In the genomic region with DNA sequence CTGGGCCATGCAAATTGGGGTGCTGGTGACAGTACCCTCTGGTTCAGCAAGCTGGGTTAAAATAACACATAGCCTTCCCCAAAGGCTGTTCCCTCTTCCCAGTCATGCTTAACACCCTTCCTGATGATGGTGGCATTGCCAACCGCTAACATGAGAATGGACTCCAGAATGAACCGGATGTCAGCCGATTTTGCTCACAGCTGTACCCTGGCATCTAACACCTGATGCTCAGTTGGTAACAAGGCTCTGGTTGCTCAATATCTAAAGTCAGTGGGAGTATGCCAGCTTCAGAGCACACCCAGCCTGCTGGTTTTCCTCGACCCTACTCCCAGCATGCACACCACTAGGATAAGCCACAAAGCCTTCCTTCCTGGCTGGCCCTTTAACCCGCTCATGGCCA, we compare ENCODE assay signal across 24 mouse cellular contexts.
A peak's percentile ranks its signal among the peaks of the same experiment; 100 is the strongest.
DNase-seq lines count a peak whose midpoint lies in the region; ATAC-seq and TF ChIP-seq lines count a peak whose summit lies in the region.
"Had no signal": no experiment of that assay in that cellular context is flagged by ENCODE, and none has a peak within 500 bp of the region (broad histone marks: within the 10 kb centered on the region; RNA-seq: fewer than 3 reads in every experiment).

No protein-coding gene starts in this region.

- dilution Hi-C loops in CH12.LX (cut with MboI; ENCODE audit: extremely low pct_ligation_motif_present, extremely low pct_unique_long_range_greater_than_20kb, low sequenced_read_pairs): no loop called here

- no peak overlapping the region for H3K27ac ChIP-seq in embryonic facial prominence, embryonic 13.5 days
- no peak overlapping the region for H3K27ac ChIP-seq in embryonic facial prominence, embryonic 10.5 days (replicated peaks)
- H3K27ac ChIP-seq in liver, adult 2 months (replicated peaks; ENCODE audit: insufficient read depth, low read depth, low read length): no peak overlapping the region; the same call in 1 of the 2 replicates
- no peak overlapping the region for H3K27ac ChIP-seq in liver, postnatal 0 days (ENCODE audit: low read depth)
- H3K27ac ChIP-seq in CH12.LX (ENCODE audit: insufficient read depth, low read depth): no peak overlapping the region
- no peak overlapping the region for H3K27ac ChIP-seq in embryonic facial prominence, embryonic 14.5 days (replicated peaks; ENCODE audit: low read depth, low read length)
- H3K27ac ChIP-seq: embryonic facial prominence, embryonic 12.5 days; forebrain, embryonic 10.5 days; forebrain, embryonic 12.5 days had no signal

- TF ChIP-seq POLR2A in liver, adult 2 months (IDR thresholded peaks at IDR 0.05; ENCODE audit: extremely low read depth, insufficient read depth, low read length): no peak
- TF ChIP-seq POLR2A in CH12.LX (IDR thresholded peaks at IDR 0.05; ENCODE audit: low read depth, low read length): peak; percentile 45

- no peaks in the 10 kb centered on the region for H3K27me3 ChIP-seq in embryonic facial prominence, embryonic 13.5 days
- 0 out of 2 replicates have a peak, but pooled peaks cover 2% of the 10 kb centered on the region for H3K27me3 ChIP-seq in embryonic facial prominence, embryonic 10.5 days (replicated peaks; ENCODE audit: low read depth, poor library complexity, severe bottlenecking)
- no peaks in the 10 kb centered on the region for H3K27me3 ChIP-seq in liver, adult 2 months (ENCODE audit: control insufficient read depth, insufficient read depth, low read length)
- H3K27me3 ChIP-seq in liver, postnatal 0 days (ENCODE audit: insufficient read depth, low read length): no peaks in the 10 kb centered on the region
- no peaks in the 10 kb centered on the region for H3K27me3 ChIP-seq in CH12.LX (replicated peaks)
- H3K27me3 ChIP-seq in embryonic facial prominence, embryonic 14.5 days (replicated peaks; ENCODE audit: control insufficient read depth, insufficient read depth, low read length): no peaks in the 10 kb centered on the region
- H3K27me3 ChIP-seq: embryonic facial prominence, embryonic 12.5 days had no signal

- H3K79me2 ChIP-seq in liver, adult 2 months (ENCODE audit: control insufficient read depth, insufficient read depth, low read length): peaks cover 5% of the 10 kb centered on the region; the same call in 1 of the 2 replicates
- H3K79me2 ChIP-seq in CH12.LX (replicated peaks; ENCODE audit: control insufficient read depth, extremely low read depth, insufficient read depth, poor library complexity, severe bottlenecking): peaks cover 17% of the 10 kb centered on the region

- H3K4me2 ChIP-seq in embryonic facial prominence, embryonic 13.5 days: peak overlapping the region; percentile 74; the same call in 1 of the 2 replicates
- H3K4me2 ChIP-seq in liver, postnatal 0 days (ENCODE audit: low read depth, low read length): no peak overlapping the region
- H3K4me2 ChIP-seq in CH12.LX (ENCODE audit: insufficient read depth, low read depth, poor library complexity, severe bottlenecking): no peak overlapping the region
- H3K4me2 ChIP-seq in embryonic facial prominence, embryonic 14.5 days (ENCODE audit: low read depth, low read length): peak overlapping the region; percentile 85
- H3K4me2 ChIP-seq: embryonic facial prominence, embryonic 12.5 days; forebrain, embryonic 12.5 days had no signal

- no peak overlapping the region for H3K4me3 ChIP-seq in embryonic facial prominence, embryonic 13.5 days
- H3K4me3 ChIP-seq in embryonic facial prominence, embryonic 10.5 days: no peak overlapping the region
- no peak overlapping the region for H3K4me3 ChIP-seq in liver, adult 2 months (ENCODE audit: insufficient read depth, low read depth, low read length)
- H3K4me3 ChIP-seq in liver, postnatal 0 days (ENCODE audit: low read depth, low read length): no peak overlapping the region
- H3K4me3 ChIP-seq in CH12.LX (replicated peaks in 1 of 3; ENCODE audit: low read depth in 2 of 3, low read length in 2 of 3, poor library complexity in 1 of 3): no peak overlapping the region
- H3K4me3 ChIP-seq in embryonic facial prominence, embryonic 14.5 days (ENCODE audit: low read depth, low read length): no peak overlapping the region
- H3K4me3 ChIP-seq: embryonic facial prominence, embryonic 12.5 days; erythroblast, embryonic 14.5 days; forebrain, embryonic 10.5 days; forebrain, embryonic 12.5 days had no signal

- no peak for DNase-seq in embryonic facial prominence, embryonic 10.5 days (ENCODE audit: low spot score)
- peak; percentile 79 for DNase-seq in liver, adult 2 months (ENCODE audit: extremely low read depth, low read depth, low spot score)
- no peak for DNase-seq in liver, postnatal 0 days
- DNase-seq in CH12.LX (ENCODE audit: extremely low read depth): no peak
- DNase-seq in embryonic facial prominence, embryonic 14.5 days (ENCODE audit: low spot score): no peak
- DNase-seq: adrenal gland, adult 8-10 months; adrenal gland, postnatal 14 days; B cell, adult 2 months; cerebellum, adult 11 months; cerebellum, adult 18-20 months; cerebellum, adult 8-10 months; cerebellum, adult 9-11 months; cerebellum, postnatal 14 days; cerebellum, postnatal 36 days; embryo, embryonic 11 days had no signal

- no peak for ATAC-seq in embryonic facial prominence, embryonic 13.5 days (ENCODE audit: insufficient number of reproducible peaks, insufficient read depth, low FRiP score, low TSS enrichment, low read depth)
- no peak for ATAC-seq in liver, postnatal 0 days
- ATAC-seq in embryonic facial prominence, embryonic 14.5 days (ENCODE audit: low read depth): no peak
- ATAC-seq in erythroblast, adult 5-6 weeks (replicated peaks; ENCODE audit: low FRiP score, poor library complexity, severe bottlenecking): no peak
- ATAC-seq: CD4-positive, CD25-positive, alpha-beta regulatory T cell, adult 4 months; forebrain, embryonic 14.5 days; forebrain, embryonic 16.5 days had no signal

- in situ Hi-C loops in CH12.LX (cut with MboI; ENCODE audit: low pct_ligation_motif_present, low pct_unique_long_range_greater_than_20kb, low sequenced_read_pairs): no loop called here

- H3K9ac ChIP-seq in embryonic facial prominence, embryonic 13.5 days: no peak overlapping the region
- no peak overlapping the region for H3K9ac ChIP-seq in liver, adult 2 months (ENCODE audit: low read depth, low read length)
- H3K9ac ChIP-seq in liver, postnatal 0 days (replicated peaks): no peak overlapping the region
- H3K9ac ChIP-seq in CH12.LX (ENCODE audit: insufficient read depth, low read depth): no peak overlapping the region
- H3K9ac ChIP-seq in embryonic facial prominence, embryonic 14.5 days (ENCODE audit: low read depth, low read length): no peak overlapping the region
- H3K9ac ChIP-seq: embryonic facial prominence, embryonic 12.5 days; forebrain, embryonic 12.5 days had no signal

- H3K9me3 ChIP-seq in embryonic facial prominence, embryonic 13.5 days: no peaks in the 10 kb centered on the region
- no peaks in the 10 kb centered on the region for H3K9me3 ChIP-seq in embryonic facial prominence, embryonic 10.5 days
- no peaks in the 10 kb centered on the region for H3K9me3 ChIP-seq in liver, postnatal 0 days (ENCODE audit: low read length)
- H3K9me3 ChIP-seq in CH12.LX (replicated peaks; ENCODE audit: low read length): peaks cover 12% of the 10 kb centered on the region
- H3K9me3 ChIP-seq in embryonic facial prominence, embryonic 14.5 days (ENCODE audit: control insufficient read depth, low read length): no peaks in the 10 kb centered on the region
- H3K9me3 ChIP-seq: embryonic facial prominence, embryonic 12.5 days; forebrain, embryonic 10.5 days; forebrain, embryonic 12.5 days had no signal

- 87% methylated on average over 5 of the region's 5 CpGs for WGBS in embryonic facial prominence, embryonic 13.5 days
- 90% methylated on average over 5 of the region's 5 CpGs for WGBS in embryonic facial prominence, embryonic 10.5 days
- 31% methylated on average over 5 of the region's 5 CpGs for WGBS in liver, adult 2 months
- 71% methylated on average over 5 of the region's 5 CpGs for WGBS in liver, postnatal 0 days (ENCODE audit: insufficient replicate concordance)
- WGBS in embryonic facial prominence, embryonic 14.5 days: 92% methylated on average over 5 of the region's 5 CpGs

- H3K36me3 ChIP-seq in embryonic facial prominence, embryonic 13.5 days: no peaks in the 10 kb centered on the region
- no peaks in the 10 kb centered on the region for H3K36me3 ChIP-seq in embryonic facial prominence, embryonic 10.5 days (replicated peaks)
- no peaks in the 10 kb centered on the region for H3K36me3 ChIP-seq in liver, adult 2 months (ENCODE audit: control insufficient read depth, insufficient read depth, low read length)
- no peaks in the 10 kb centered on the region for H3K36me3 ChIP-seq in liver, postnatal 0 days (replicated peaks; ENCODE audit: insufficient read depth, low read length)
- peaks cover 0 to 37% of the 10 kb centered on the region in 2 experiments for H3K36me3 ChIP-seq in CH12.LX (replicated peaks in 1 of 2; ENCODE audit: control insufficient read depth in 1 of 2, insufficient read depth in 1 of 2, low read length in 1 of 2)
- no peaks in the 10 kb centered on the region for H3K36me3 ChIP-seq in embryonic facial prominence, embryonic 14.5 days (ENCODE audit: control insufficient read depth, insufficient read depth, low read length)
- H3K36me3 ChIP-seq: embryonic facial prominence, embryonic 12.5 days; forebrain, embryonic 10.5 days; forebrain, embryonic 12.5 days had no signal

- TF ChIP-seq RAD21 in CH12.LX (IDR thresholded peaks at IDR 0.05; ENCODE audit: low read depth, low read length): no peak

- TF ChIP-seq EP300 in liver, postnatal 0 days (IDR thresholded peaks at IDR 0.05; ENCODE audit: low read depth): no peak
- TF ChIP-seq EP300 in CH12.LX (IDR thresholded peaks at IDR 0.05; ENCODE audit: low read length): no peak

- peaks cover 27% of the 10 kb centered on the region for H3K4me1 ChIP-seq in embryonic facial prominence, embryonic 13.5 days
- peaks cover 26% of the 10 kb centered on the region for H3K4me1 ChIP-seq in embryonic facial prominence, embryonic 10.5 days
- H3K4me1 ChIP-seq in liver, adult 2 months (ENCODE audit: control insufficient read depth, insufficient read depth, low read length): peaks cover 8% of the 10 kb centered on the region
- peaks cover 5% of the 10 kb centered on the region for H3K4me1 ChIP-seq in liver, postnatal 0 days (ENCODE audit: insufficient read depth)
- peaks cover 9 to 35% of the 10 kb centered on the region in 2 experiments for H3K4me1 ChIP-seq in CH12.LX (ENCODE audit: control insufficient read depth in 1 of 2, insufficient read depth in 2 of 2)
- H3K4me1 ChIP-seq in embryonic facial prominence, embryonic 14.5 days (ENCODE audit: control insufficient read depth, insufficient read depth, low read length): peaks cover 10% of the 10 kb centered on the region; the same call in 1 of the 2 replicates

- no peak for TF ChIP-seq CTCF in liver, adult 2 months (IDR thresholded peaks at IDR 0.05; ENCODE audit: low read depth, low read length)
- TF ChIP-seq CTCF in liver, postnatal 0 days (IDR thresholded peaks at IDR 0.05; ENCODE audit: low read depth): no peak
- TF ChIP-seq CTCF in CH12.LX (conservative IDR thresholded peaks at IDR 0.05 in 1 of 2, IDR thresholded peaks at IDR 0.05 in 1 of 2; ENCODE audit: low read depth in 2 of 2, low read length in 2 of 2): no peak

TF ChIP-seq in CH12.LX, 34 proteins besides CTCF, POLR2A, EP300 and RAD21 (continues in another document):
- TF ChIP-seq UBTF (IDR thresholded peaks at IDR 0.05; ENCODE audit: low read depth, low read length) (no peak), SMC3 (IDR thresholded peaks at IDR 0.05; ENCODE audit: low read depth, low read length) (no peak), IRF4 (IDR thresholded peaks at IDR 0.05; ENCODE audit: low read depth, low read length) (no peak)

Comparison
In these comparisons a context has a peak if more than half of its experiments do, and no peak if none do; other contexts are left out.
1. H3K4me2 ChIP-seq: peak in embryonic facial prominence, embryonic 13.5 days (single experiment) and embryonic facial prominence, embryonic 14.5 days (single experiment); none in liver, postnatal 0 days (single experiment) and CH12.LX (single experiment).